Mouse (Mus musculus) frontal cortex, postnatal 14 days (tissue): Measurements from ENCODE around the gene Klhl42.

ENCODE experiments used
- DNase-seq, 2 experiments: peaks; one replicate each; pipeline ENCODE4 v3.0.0; 2022; ENCODE audit warnings: low spot score in 2 of 2

Klhl42 gene

GRCm38 (mm10) chr6:147151069-147151468 is 59.9 kb downstream of the Klhl42 start:
- no peak for DNase-seq

- no peak for DNase-seq
These were observed 60.7 kb downstream of the Klhl42 start for GRCm38 (mm10) chr6:147151839-147152238.

GRCm38 (mm10) chr6:147155085-147155484 is 63.9 kb downstream of the Klhl42 start:
- DNase-seq = no peak

GRCm38 (mm10) chr6:147161818-147162584 is 70.8 kb downstream of the Klhl42 start:
- DNase-seq = no peak
